ENCODE assay signal across 9 mouse cellular contexts in genomic region chr12:102521777-102522319, GRCm38 (mm10). TPM values are rescaled to one million over a fixed set of nuclear protein-coding genes. Genes with fewer than 3 reads are reported as not detected.
DNase-seq lines count a peak whose midpoint lies in the region; ATAC-seq and TF ChIP-seq lines count a peak whose summit lies in the region.
"Had no signal": no experiment of that assay in that cellular context is flagged by ENCODE, and none has a peak within 500 bp of the region (broad histone marks: within the 10 kb centered on the region; RNA-seq: fewer than 3 reads in every experiment).

No protein-coding gene starts in this region.

- TF ChIP-seq EP300 in heart, postnatal 0 days (IDR thresholded peaks at IDR 0.05; ENCODE audit: low read depth) = no peak

- DNase-seq in adrenal gland, adult (ENCODE audit: inconsistent age in 2 of 2, low spot score in 1 of 2) = peak; percentile 31 to 63
- no peak for DNase-seq in adrenal gland, adult 18-20 months (ENCODE audit: low spot score in 2 of 2)
- DNase-seq in kidney, adult 11 months = peak; percentile 23
- DNase-seq in heart, postnatal 0 days (ENCODE audit: low spot score) = peak; percentile 21
- DNase-seq in lung, postnatal 36 days = peak; percentile 79
- DNase-seq in layer of hippocampus, adult 2 months (ENCODE audit: low spot score in 2 of 2) = no peak
- DNase-seq in right cerebral cortex, postnatal 4 days = no peak

- no peak overlapping the region for H3K27ac ChIP-seq in kidney, embryonic 16.5 days (ENCODE audit: low read length)
- no peak overlapping the region for H3K27ac ChIP-seq in heart, postnatal 0 days (ENCODE audit: low read depth)
- no peak overlapping the region for H3K27ac ChIP-seq in layer of hippocampus, adult 2 months
- H3K27ac ChIP-seq: limb, embryonic 15.5 days had no signal

- no peaks in the 10 kb centered on the region for H3K9me3 ChIP-seq in kidney, embryonic 16.5 days (ENCODE audit: low read length)
- no peaks in the 10 kb centered on the region for H3K9me3 ChIP-seq in heart, postnatal 0 days (replicated peaks; ENCODE audit: control insufficient read depth, low read length)
- H3K9me3 ChIP-seq: limb, embryonic 15.5 days had no signal

- TF ChIP-seq CTCF in heart, postnatal 0 days (IDR thresholded peaks at IDR 0.05; ENCODE audit: low read depth) = no peak
- no peak for TF ChIP-seq CTCF in layer of hippocampus, adult 2 months (conservative IDR thresholded peaks at IDR 0.05)

- 24% methylated on average over 13 of the region's 13 CpGs for WGBS in kidney, embryonic 16.5 days
- 32% methylated on average over 13 of the region's 13 CpGs for WGBS in heart, postnatal 0 days

- H3K36me3 ChIP-seq in kidney, embryonic 16.5 days (ENCODE audit: insufficient read depth, low read length) = no peaks in the 10 kb centered on the region
- no peaks in the 10 kb centered on the region for H3K36me3 ChIP-seq in heart, postnatal 0 days (replicated peaks; ENCODE audit: control insufficient read depth, insufficient read depth, low read length)
- H3K36me3 ChIP-seq: limb, embryonic 15.5 days had no signal

- H3K4me3 ChIP-seq in kidney, embryonic 16.5 days (ENCODE audit: low read length) = no peak overlapping the region
- H3K4me3 ChIP-seq in heart, postnatal 0 days (ENCODE audit: low read depth, low read length) = no peak overlapping the region
- H3K4me3 ChIP-seq in layer of hippocampus, adult 2 months = no peak overlapping the region
- H3K4me3 ChIP-seq: limb, embryonic 15.5 days had no signal

- ATAC-seq in kidney, embryonic 16.5 days (ENCODE audit: low FRiP score, low TSS enrichment) = no peak; the same call in 1 of the 2 replicates
- no peak; the same call in 1 of the 2 replicates for ATAC-seq in heart, postnatal 0 days (ENCODE audit: insufficient read depth, low read depth)

- H3K4me2 ChIP-seq in kidney, embryonic 16.5 days (replicated peaks; ENCODE audit: low read depth, low read length) = no peak overlapping the region
- no peak overlapping the region for H3K4me2 ChIP-seq in heart, postnatal 0 days (ENCODE audit: low read depth, low read length)
- H3K4me2 ChIP-seq: limb, embryonic 15.5 days had no signal

- no peaks in the 10 kb centered on the region for H3K4me1 ChIP-seq in kidney, embryonic 16.5 days (ENCODE audit: insufficient read depth, low read length)
- no peaks in the 10 kb centered on the region for H3K4me1 ChIP-seq in heart, postnatal 0 days (ENCODE audit: control insufficient read depth, insufficient read depth)

- H3K9ac ChIP-seq in kidney, embryonic 16.5 days (replicated peaks; ENCODE audit: low read length) = no peak overlapping the region
- H3K9ac ChIP-seq in heart, postnatal 0 days (replicated peaks; ENCODE audit: low read depth, low read length) = no peak overlapping the region
- H3K9ac ChIP-seq: limb, embryonic 15.5 days had no signal

- H3K27me3 ChIP-seq in kidney, embryonic 16.5 days (ENCODE audit: insufficient read depth, low read length) = no peaks in the 10 kb centered on the region
- no peaks in the 10 kb centered on the region for H3K27me3 ChIP-seq in heart, postnatal 0 days (ENCODE audit: control insufficient read depth, insufficient read depth, low read length)

RNA-seq across cellular contexts. Expression of gene Chga, which starts 32.9 kb away (rescaled TPM):
- 1,000 to 10,000 TPM; 1,717 to 1,814 TPM for total RNA-seq in adrenal gland, adult 18-20 months (2021)
- polyA plus RNA-seq in kidney, embryonic 16.5 days (2015; fragmentation: Nextera tagmentation; extraction: Ambion mirVana) = 5.4 and 13.7 TPM in 2 replicates
- total RNA-seq in heart, postnatal 0 days (2014; rRNA removed; ENCODE audit: low replicate concordance) = not detected in 2 replicates
- polyA plus RNA-seq in heart, postnatal 0 days (2015; fragmentation: Nextera tagmentation; extraction: Ambion mirVana) = 0.08 TPM in 1 of 2 replicates, not detected in the other
- total RNA-seq in layer of hippocampus, adult 2 months (2021) = 100 to 1,000 TPM; 123 to 124 TPM

RNA-seq across cellular contexts. Expression of gene Golga5, which starts 52.9 kb away (rescaled TPM):
- total RNA-seq in adrenal gland, adult 18-20 months (2021) = 10 to 100 TPM; 31.3 to 40.2 TPM
- 35.6 and 37.8 TPM in 2 replicates for polyA plus RNA-seq in kidney, embryonic 16.5 days (2015; fragmentation: Nextera tagmentation; extraction: Ambion mirVana)
- 17.4 and 17.7 TPM in 2 replicates for total RNA-seq in heart, postnatal 0 days (2014; rRNA removed; ENCODE audit: low replicate concordance)
- polyA plus RNA-seq in heart, postnatal 0 days (2015; fragmentation: Nextera tagmentation; extraction: Ambion mirVana) = 23.5 and 24.0 TPM in 2 replicates
- total RNA-seq in layer of hippocampus, adult 2 months (2021) = 10 to 100 TPM; 24.6 to 26.3 TPM

Comparison
In these comparisons a context has a peak if more than half of its experiments do, and no peak if none do; other contexts are left out.
1. DNase-seq: peak in adrenal gland, adult (2 of 2), kidney, adult 11 months (single experiment), heart, postnatal 0 days (single experiment) and lung, postnatal 36 days (single experiment); none in adrenal gland, adult 18-20 months (0 of 2), layer of hippocampus, adult 2 months (0 of 2) and right cerebral cortex, postnatal 4 days (single experiment).
2. RNA of gene Chga, which starts 32.9 kb away (total RNA-seq): 1,717 to 1,814 TPM in adrenal gland, adult 18-20 months and 123 to 124 TPM in layer of hippocampus, adult 2 months; not detected in heart, postnatal 0 days; every median in the first group is over 100 times any median in the second.